Mouse (Mus musculus) heart, adult 2 months (tissue): ENCODE data around the gene Zfp653.

Experiments
- CTCF ChIP-seq: fragments of 200-600 bp; IDR thresholded peaks from 2 replicates; pipeline ENCODE4 v1.8.1; 2022; ENCODE audit warnings: antibody characterized with exemption, mild to moderate bottlenecking, moderate library complexity
- POLR2A ChIP-seq: fragments of 200-500 bp; IDR thresholded peaks from 2 replicates; pipeline ENCODE4 v1.6.1; 2011; ENCODE audit warnings: mild to moderate bottlenecking, low read depth, low read length, control low read depth; ENCODE audit not compliant: insufficient read depth

DNA sequence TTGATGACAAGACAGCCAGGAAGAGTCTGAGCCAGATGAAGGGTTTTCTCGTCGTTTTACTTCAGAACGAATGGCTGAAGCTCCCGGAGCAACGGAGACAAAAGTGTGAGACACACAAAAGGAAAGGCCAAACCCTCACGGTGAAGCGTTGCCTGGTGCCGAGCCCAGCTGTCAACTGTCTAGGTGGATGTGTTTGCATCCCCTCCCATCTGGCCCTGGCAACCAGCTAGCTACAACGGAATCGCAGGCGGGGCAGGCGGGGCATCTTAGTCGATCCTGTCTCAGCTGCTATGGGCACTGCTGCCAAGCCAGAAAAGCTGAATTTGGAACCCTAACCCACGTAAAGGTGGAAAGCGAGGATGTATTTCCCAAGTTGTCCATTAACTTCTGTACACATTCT lies 44.9 kb upstream of the Zfp653 start:
- no peak for TF ChIP-seq POLR2A
- TF ChIP-seq CTCF, result no peak
